Mouse (Mus musculus) gastrocnemius, postnatal 25 days (tissue): ENCODE results near the gene Bbx. TPM values are rescaled to one million over a fixed set of nuclear protein-coding genes. Genes with fewer than 3 reads are reported as not detected.

Experiments used
- DNase-seq: peaks from one replicate; pipeline ENCODE4 v3.0.0; 2022
- total RNA-seq, 2 experiments: library from RNA; stranded (reverse); gene quantifications; 1 replicate in 1 of 2; 2 replicates in 1 of 2; pipeline ENCODE4 v1.2.3; 2021

Gene Bbx
- total RNA-seq, 2 experiments from 2014 or later: 6.2 to 6.6 TPM

- no peak for DNase-seq
These were observed 197.0 kb downstream of the Bbx start for GRCm38 (mm10) chr16:50235231-50235630.

- no peak for DNase-seq
These were observed 201.6 kb downstream of the Bbx start for GRCm38 (mm10) chr16:50230624-50231023.

- DNase-seq: no peak
These were observed 203.4 kb downstream of the Bbx start for GRCm38 (mm10) chr16:50228833-50229232.

- DNase-seq: no peak
These were observed 205.9 kb downstream of the Bbx start for GRCm38 (mm10) chr16:50226274-50226673.

GRCm38 (mm10) chr16:50224946-50225345 is 207.2 kb downstream of the Bbx start:
- no peak for DNase-seq

- peak; percentile 65 for DNase-seq
These were observed 211.3 kb downstream of the Bbx start for GRCm38 (mm10) chr16:50220734-50221501.

- DNase-seq: no peak
These were observed 215.1 kb downstream of the Bbx start for GRCm38 (mm10) chr16:50217084-50217483.

GRCm38 (mm10) chr16:50211727-50212126 is 220.5 kb downstream of the Bbx start:
- DNase-seq: no peak

- no peak for DNase-seq
These were observed 221.0 kb downstream of the Bbx start for GRCm38 (mm10) chr16:50211231-50211630.

- no peak for DNase-seq
These were observed 221.4 kb downstream of the Bbx start for GRCm38 (mm10) chr16:50210742-50211141.

GRCm38 (mm10) chr16:50204944-50205343 is 227.2 kb downstream of the Bbx start:
- no peak for DNase-seq

- no peak for DNase-seq
These were observed 230.5 kb downstream of the Bbx start for GRCm38 (mm10) chr16:50201546-50202151.

- no peak for DNase-seq
These were observed 232.0 kb downstream of the Bbx start for GRCm38 (mm10) chr16:50200214-50200613.

GRCm38 (mm10) chr16:50196118-50196517 is 236.1 kb downstream of the Bbx start:
- no peak for DNase-seq

- no peak for DNase-seq
These were observed 239.6 kb downstream of the Bbx start for GRCm38 (mm10) chr16:50192626-50193025.

GRCm38 (mm10) chr16:50189108-50189507 is 243.1 kb downstream of the Bbx start:
- no peak for DNase-seq

- no peak for DNase-seq
These were observed 245.6 kb downstream of the Bbx start for GRCm38 (mm10) chr16:50186604-50187003.

- DNase-seq: no peak
These were observed 247.1 kb downstream of the Bbx start for GRCm38 (mm10) chr16:50185041-50185440.

- no peak for DNase-seq
These were observed 249.2 kb downstream of the Bbx start for GRCm38 (mm10) chr16:50182988-50183387.

GRCm38 (mm10) chr16:50182561-50182960 is 249.6 kb downstream of the Bbx start:
- DNase-seq: no peak

- no peak for DNase-seq
These were observed 259.4 kb downstream of the Bbx start for GRCm38 (mm10) chr16:50172760-50173159.

GRCm38 (mm10) chr16:50170812-50171211 is 261.4 kb downstream of the Bbx start:
- DNase-seq: no peak

- no peak for DNase-seq
These were observed 264.2 kb downstream of the Bbx start for GRCm38 (mm10) chr16:50167983-50168299.
